Mouse (Mus musculus) heart, embryonic 14.5 days (tissue): ENCODE results near the gene Rasl11b. TPM values are rescaled to one million over a fixed set of nuclear protein-coding genes. Genes with fewer than 3 reads are reported as not detected.

Source experiments
- ATAC-seq: fragments of 200-750 bp; cut with Nextera tagmentation; 2 replicates; pipeline ENCODE4 v1.8.0; 2017; ENCODE audit warnings: low read depth, moderate TSS enrichment; ENCODE audit not compliant: insufficient number of reproducible peaks, insufficient read depth, low FRiP score
- H3K27ac ChIP-seq, 2 experiments: fragments of 200-500 bp in 1 of 2; fragments of 300-500 bp in 1 of 2; sonication (generic) in 1 of 2; replicated peaks in 1 of 2; 2 replicates each; pipeline ENCODE4 v1.5.1; 2012 to 2014; ENCODE audit warnings: low read depth in 2 of 2, low read length in 2 of 2, control low read depth in 1 of 2, mild to moderate bottlenecking in 1 of 2, mixed read lengths in 1 of 2; ENCODE audit not compliant: control insufficient read depth in 1 of 2, insufficient read depth in 1 of 2
- H3K27me3 ChIP-seq: fragments of 300-500 bp; sonication (generic); 2 replicates; pipeline ENCODE4 v1.6.1; 2014; ENCODE audit warnings: mild to moderate bottlenecking, low read length, control low read depth; ENCODE audit not compliant: control insufficient read depth, insufficient read depth
- H3K36me3 ChIP-seq: fragments of 300-500 bp; sonication (generic); 2 replicates; pipeline ENCODE4 v1.6.1; 2014; ENCODE audit warnings: mild to moderate bottlenecking, control low read depth, low read length, mixed read lengths; ENCODE audit not compliant: control insufficient read depth, insufficient read depth
- H3K4me1 ChIP-seq, 2 experiments: fragments of 200-500 bp in 1 of 2; fragments of 300-500 bp in 1 of 2; sonication (generic) in 1 of 2; 2 replicates each; pipeline ENCODE4 v1.6.1; 2012 to 2014; ENCODE audit warnings: low read length in 2 of 2, control low read depth in 1 of 2, mixed read lengths in 1 of 2; ENCODE audit not compliant: control insufficient read depth in 2 of 2, insufficient read depth in 2 of 2
- H3K4me2 ChIP-seq: fragments of 300-500 bp; sonication (generic); 2 replicates; pipeline ENCODE4 v1.6.1; 2014; ENCODE audit warnings: mild to moderate bottlenecking, low read length
- H3K4me3 ChIP-seq, 2 experiments: fragments of 200-500 bp in 1 of 2; fragments of 300-500 bp in 1 of 2; sonication (generic) in 1 of 2; 2 replicates each; pipeline ENCODE4 v1.5.1; 2012 to 2014; ENCODE audit warnings: low read length in 2 of 2, mild to moderate bottlenecking in 2 of 2, control low read depth in 1 of 2, low read depth in 1 of 2, moderate library complexity in 1 of 2; ENCODE audit not compliant: control insufficient read depth in 1 of 2, insufficient read depth in 1 of 2
- H3K9ac ChIP-seq: fragments of 300-500 bp; sonication (generic); 2 replicates; pipeline ENCODE4 v1.6.1; 2014; ENCODE audit warnings: mild to moderate bottlenecking, low read length
- H3K9me3 ChIP-seq: fragments of 300-500 bp; sonication (generic); 2 replicates; pipeline ENCODE4 v1.6.1; 2016; ENCODE audit warnings: low read length, control low read depth; ENCODE audit not compliant: control insufficient read depth
- WGBS: fragments of 180-500 bp; shearing (Covaris S2); extraction: QIAGEN DNeasy Blood & Tissue Kit; methylation state at CpG from one replicate; pipeline ENCODE4 v1.1.7; 2014; 5-methylcytosine and 5-hydroxymethylcytosine counted together
- polyA plus RNA-seq: library from polyadenylated mRNA; unstranded; fragments of >200 nt; fragmentation: Nextera tagmentation; extraction: Ambion mirVana; gene quantifications from 2 replicates; pipeline ENCODE4 v1.2.1, GENCODE M21; 2014

The Rasl11b gene
- polyA plus RNA-seq, 1 experiment from 2014 or later: 92.3 TPM

DNA sequence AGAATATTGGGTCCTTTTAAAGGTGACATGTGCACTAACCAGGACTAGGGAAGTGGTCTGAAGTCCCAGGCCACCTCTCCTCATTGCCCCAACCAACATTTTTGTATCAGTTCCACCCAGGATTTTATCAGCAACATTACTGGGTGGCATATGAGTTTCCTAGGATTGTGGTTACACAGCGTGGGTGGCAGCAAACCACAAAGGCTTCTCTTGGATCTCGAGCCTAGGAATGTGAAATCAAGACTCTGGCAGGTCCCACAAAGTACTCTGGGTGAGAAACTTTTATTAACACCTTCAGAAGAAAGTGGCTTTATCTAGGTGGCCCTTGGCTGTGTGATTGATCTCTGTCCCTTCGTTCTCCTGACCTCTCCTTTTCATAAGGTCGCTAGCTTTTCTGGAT is 34.7 kb upstream of the Rasl11b start:
- Histone ChIP-seq H3K9me3 (no peaks in the 10 kb centered on the region), H3K27me3 (no peaks in the 10 kb centered on the region), H3K27ac (peak overlapping the region; percentile 85 to 94), H3K4me3 (no peak overlapping the region), H3K4me1 (peaks cover 50 to 55% of the 10 kb centered on the region in 2 experiments), H3K36me3 (no peaks in the 10 kb centered on the region), H3K9ac (no peak overlapping the region), H3K4me2 (no peak overlapping the region)
- 59% methylated on average over 4 of the region's 4 CpGs for WGBS
- ATAC-seq: no peak

DNA sequence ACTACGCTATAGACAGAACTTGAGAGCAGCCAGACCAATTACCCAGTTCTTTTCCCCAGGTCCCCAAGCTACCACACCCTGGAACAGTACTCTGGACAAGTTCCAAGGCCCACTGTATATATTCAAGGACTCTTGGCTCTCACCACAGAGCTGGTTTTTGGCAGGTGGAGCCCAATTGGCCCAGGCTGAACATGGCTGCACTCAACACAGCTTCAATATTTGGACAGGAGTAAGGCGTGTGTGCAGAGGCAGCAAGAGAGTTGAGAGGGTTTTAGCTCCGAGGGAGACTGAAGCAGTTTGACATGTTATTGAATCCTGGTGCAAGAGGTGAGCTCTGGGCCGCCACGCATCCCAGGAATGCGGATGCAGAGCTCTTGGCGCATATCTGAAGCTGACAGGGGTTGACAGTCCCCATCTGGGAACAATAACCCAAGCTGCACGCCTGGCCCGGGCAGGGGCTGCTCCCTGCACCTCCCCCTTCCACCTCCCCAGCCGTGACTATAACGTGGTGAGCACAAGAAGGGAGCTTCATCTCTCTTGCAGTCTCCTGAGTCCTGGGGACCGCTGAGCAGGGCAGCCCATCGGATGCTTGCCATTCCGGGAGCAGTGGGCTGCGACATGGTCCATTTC is 33.7 kb upstream of the Rasl11b start:
- H3K36me3 ChIP-seq: no peaks in the 10 kb centered on the region
- H3K4me2 ChIP-seq: peak overlapping the region; percentile 67
- H3K9me3 ChIP-seq: no peaks in the 10 kb centered on the region
- peak overlapping the region; percentile 63 for H3K9ac ChIP-seq
- H3K27ac ChIP-seq: peak overlapping the region; percentile 85 to 94
- H3K4me3 ChIP-seq: peak overlapping the region; percentile 30 to 31; a peak in 3 of 4 replicates
- H3K27me3 ChIP-seq: no peaks in the 10 kb centered on the region
- 2% methylated on average over 15 of the region's 15 CpGs for WGBS
- H3K4me1 ChIP-seq: peaks cover 46 to 55% of the 10 kb centered on the region in 2 experiments
- peak; percentile 89 for ATAC-seq

DNA sequence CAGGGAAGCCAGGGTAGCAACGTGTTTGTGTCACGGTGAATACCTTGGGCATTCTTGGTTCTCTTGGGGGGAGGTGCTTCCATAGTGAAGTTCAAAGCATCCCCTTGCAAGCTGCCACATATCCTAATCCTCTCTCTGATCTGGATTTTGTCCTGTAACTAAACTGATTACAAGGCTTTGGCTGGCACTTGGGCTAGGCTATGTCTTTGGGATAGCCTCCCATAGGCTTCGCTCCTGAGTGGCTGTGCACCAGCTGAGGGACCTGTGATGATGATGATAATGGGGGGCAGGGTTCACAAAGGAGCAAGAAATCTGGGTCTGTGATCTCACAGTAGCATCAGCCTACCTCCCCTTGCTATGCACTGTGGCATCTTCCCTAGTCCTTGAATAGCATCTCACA is 33.1 kb upstream of the Rasl11b start:
- Histone ChIP-seq H3K4me3 (peak overlapping the region; percentile 30 to 31; a peak in 3 of 4 replicates), H3K4me2 (peak overlapping the region; percentile 67), H3K27ac (peak overlapping the region; percentile 85 to 94), H3K36me3 (no peaks in the 10 kb centered on the region), H3K9me3 (no peaks in the 10 kb centered on the region), H3K9ac (peak overlapping the region; percentile 63), H3K27me3 (no peaks in the 10 kb centered on the region), H3K4me1 (peaks cover 46 to 55% of the 10 kb centered on the region in 2 experiments)
- no peak for ATAC-seq
- 25% methylated on average over 3 of the region's 3 CpGs for WGBS

DNA sequence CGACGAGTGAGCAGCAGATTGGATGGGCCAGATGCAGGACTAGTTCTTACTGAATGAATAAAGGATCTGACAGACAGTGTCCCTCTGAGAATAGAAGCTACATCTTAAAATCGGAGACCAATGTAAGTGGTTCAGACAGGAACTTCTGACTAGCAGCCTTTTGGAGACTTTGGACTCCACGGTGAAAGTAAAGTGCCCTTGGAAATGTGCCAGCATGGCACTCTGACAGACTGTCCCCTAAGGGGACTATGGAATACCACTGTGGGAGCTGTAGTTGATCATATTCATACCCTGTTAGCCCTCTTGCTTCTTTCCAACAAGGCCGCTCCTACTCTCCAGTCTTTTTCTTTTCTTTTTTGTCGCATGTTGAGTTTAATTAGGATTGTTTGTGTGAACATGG is 31.9 kb upstream of the Rasl11b start:
- Histone ChIP-seq H3K27ac (peak overlapping the region; percentile 19 to 94; a peak in 2 of 4 replicates), H3K9ac (no peak overlapping the region), H3K27me3 (no peaks in the 10 kb centered on the region), H3K4me3 (no peak overlapping the region), H3K36me3 (no peaks in the 10 kb centered on the region), H3K4me2 (no peak overlapping the region), H3K4me1 (peaks cover 47 to 60% of the 10 kb centered on the region in 2 experiments), H3K9me3 (no peaks in the 10 kb centered on the region)
- no peak for ATAC-seq
- WGBS: 58% methylated on average over 6 of the region's 6 CpGs

DNA sequence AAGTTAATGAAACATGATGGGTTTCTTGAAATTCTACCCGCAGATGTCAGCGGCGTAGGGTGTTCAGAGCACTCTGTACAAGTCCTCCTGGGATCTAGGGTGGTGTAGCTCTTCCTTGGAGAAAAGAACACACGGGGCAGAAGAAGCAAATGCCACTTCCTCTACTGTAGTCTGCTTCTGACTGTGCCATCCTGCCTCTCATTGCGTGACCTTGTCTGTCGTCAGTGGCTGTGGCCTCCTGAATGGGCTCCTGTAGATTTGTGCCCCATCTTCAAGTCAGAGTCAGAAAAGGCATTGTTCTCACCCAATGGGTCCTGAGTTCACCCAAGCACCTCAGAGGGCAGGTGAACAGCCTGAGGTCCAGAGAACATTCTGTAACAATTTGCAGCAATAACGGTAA is 30.5 kb upstream of the Rasl11b start:
- Histone ChIP-seq H3K4me1 (peaks cover 50 to 61% of the 10 kb centered on the region in 2 experiments), H3K9me3 (no peaks in the 10 kb centered on the region), H3K9ac (no peak overlapping the region), H3K27me3 (no peaks in the 10 kb centered on the region), H3K27ac (no peak overlapping the region), H3K36me3 (no peaks in the 10 kb centered on the region), H3K4me3 (no peak overlapping the region), H3K4me2 (no peak overlapping the region)
- ATAC-seq: no peak
- WGBS: 84% methylated on average over 7 of the region's 7 CpGs

DNA sequence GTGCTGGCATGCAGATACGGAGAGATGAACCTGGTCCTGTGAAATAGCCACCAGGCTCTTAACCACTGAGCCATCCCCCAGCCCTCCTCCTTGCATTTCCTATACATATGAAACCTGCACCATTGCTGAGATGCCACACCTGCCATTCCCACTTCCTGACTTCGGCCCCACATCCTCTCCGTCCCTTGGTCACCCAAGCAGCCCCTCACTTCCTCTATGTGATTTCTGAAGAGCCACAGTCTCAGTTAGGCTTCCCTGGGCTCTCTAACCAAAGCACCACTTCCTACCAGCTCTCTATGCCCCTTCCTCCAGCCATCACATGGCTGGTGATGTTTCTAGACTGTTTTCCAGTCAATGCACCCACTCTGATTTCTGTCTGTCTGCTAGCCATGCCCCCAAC is 28.4 kb upstream of the Rasl11b start:
- no peak overlapping the region for H3K9ac ChIP-seq
- 82% methylated on average over 3 of the region's 3 CpGs for WGBS
- no peak overlapping the region for H3K4me3 ChIP-seq

DNA sequence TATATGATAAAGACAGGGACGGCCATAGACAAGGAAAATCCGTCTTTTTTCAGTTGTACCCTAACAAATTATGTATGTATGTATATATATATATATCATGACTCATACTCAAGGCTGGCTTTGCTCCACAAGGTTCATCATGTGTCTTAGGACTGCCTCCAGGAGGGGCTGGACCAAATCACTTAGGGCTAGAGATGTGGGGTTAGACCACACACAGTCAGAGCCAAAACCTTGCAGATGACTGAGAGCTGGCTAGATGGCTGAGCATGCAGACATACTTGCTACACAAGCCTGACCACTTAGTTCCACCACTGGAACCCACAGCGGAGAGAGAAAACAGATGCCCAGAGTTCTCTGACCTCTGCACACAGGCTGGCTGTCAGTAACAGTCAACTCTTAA is 27.0 kb upstream of the Rasl11b start:
- H3K27ac ChIP-seq: no peak overlapping the region
- no peak overlapping the region for H3K4me3 ChIP-seq
- H3K9me3 ChIP-seq: no peaks in the 10 kb centered on the region
- ATAC-seq: no peak
- 68% methylated on average over 3 of the region's 3 CpGs for WGBS
- no peaks in the 10 kb centered on the region for H3K36me3 ChIP-seq
- no peak overlapping the region; the same call in 1 of the 2 replicates for H3K9ac ChIP-seq
- no peak overlapping the region for H3K4me2 ChIP-seq
- H3K27me3 ChIP-seq: no peaks in the 10 kb centered on the region
- H3K4me1 ChIP-seq: peaks cover 32 to 44% of the 10 kb centered on the region in 2 experiments

More for the DNA sequence above, 28.4 kb upstream of the Rasl11b start:
- no peak overlapping the region for H3K4me2 ChIP-seq
- H3K4me1 ChIP-seq: peaks cover 36 to 44% of the 10 kb centered on the region in 2 experiments
- no peaks in the 10 kb centered on the region for H3K36me3 ChIP-seq
- H3K9me3 ChIP-seq: no peaks in the 10 kb centered on the region
- no peak for ATAC-seq
- no peak overlapping the region for H3K27ac ChIP-seq
- H3K27me3 ChIP-seq: no peaks in the 10 kb centered on the region

DNA sequence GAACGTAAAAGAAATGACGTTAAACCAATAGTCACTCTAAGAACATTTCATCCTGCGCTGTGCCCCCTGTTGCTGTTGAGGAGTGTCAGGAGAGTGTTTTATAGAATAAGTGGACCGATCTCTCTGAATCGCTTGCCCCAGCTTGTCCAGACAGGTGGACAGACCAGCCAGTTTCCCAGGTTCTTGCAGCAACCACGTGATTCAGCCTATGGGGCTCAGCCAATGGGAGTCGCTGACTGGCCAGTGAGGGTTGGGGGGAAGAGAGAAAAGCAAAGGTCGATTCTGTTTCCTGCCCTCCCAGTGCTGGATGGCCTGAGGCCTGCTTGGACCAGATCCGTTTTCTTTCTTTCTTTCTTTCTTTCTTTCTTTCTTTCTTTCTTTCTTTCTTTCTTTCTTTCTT is 23.3 kb upstream of the Rasl11b start:
- peaks cover 36 to 52% of the 10 kb centered on the region in 2 experiments for H3K4me1 ChIP-seq
- 64% methylated on average over 9 of the region's 9 CpGs for WGBS
- no peak overlapping the region for H3K4me3 ChIP-seq
- H3K27ac ChIP-seq: peak overlapping the region; percentile 82 to 94
- H3K36me3 ChIP-seq: no peaks in the 10 kb centered on the region
- no peaks in the 10 kb centered on the region for H3K27me3 ChIP-seq
- H3K9me3 ChIP-seq: no peaks in the 10 kb centered on the region
- peak overlapping the region; percentile 44 for H3K9ac ChIP-seq
- peak overlapping the region; percentile 42; the same call in 1 of the 2 replicates for H3K4me2 ChIP-seq
- ATAC-seq: no peak
